Mouse (Mus musculus) thymus, adult 2 months (tissue): ENCODE measurements around the gene Prss45. TPM values are rescaled to one million over a fixed set of nuclear protein-coding genes. Genes with fewer than 3 reads are reported as not detected.
"Not testable (repeated sequence)": the region's sequence is repeated elsewhere in the genome, so short reads cannot be mapped to it uniquely, and the experiment has no call there.

Source experiments
- DNase-seq: peaks from one replicate; pipeline ENCODE4 v3.0.0; 2021
- H3K27ac ChIP-seq: fragments of 200-500 bp; 2 replicates; pipeline ENCODE4 v1.5.1; 2012; ENCODE audit warnings: low read length, control low read depth; ENCODE audit not compliant: control insufficient read depth, insufficient read depth
- H3K27me3 ChIP-seq: fragments of 200-500 bp; 2 replicates; pipeline ENCODE4 v1.6.1; 2012; ENCODE audit warnings: mild to moderate bottlenecking, low read length, moderate library complexity, mixed read lengths; ENCODE audit not compliant: control insufficient read depth, insufficient read depth
- H3K36me3 ChIP-seq: fragments of 200-500 bp; 2 replicates; pipeline ENCODE4 v1.6.1; 2012; ENCODE audit warnings: mild to moderate bottlenecking, low read length, moderate library complexity; ENCODE audit not compliant: control insufficient read depth, insufficient read depth
- H3K4me1 ChIP-seq: fragments of 200-500 bp; replicated peaks from 2 replicates; pipeline ENCODE4 v1.6.1; 2012; ENCODE audit warnings: low read length; ENCODE audit not compliant: control insufficient read depth, insufficient read depth
- H3K4me3 ChIP-seq: fragments of 200-500 bp; 2 replicates; pipeline ENCODE4 v1.5.1; 2012; ENCODE audit warnings: mild to moderate bottlenecking, low read length, control low read depth, moderate library complexity; ENCODE audit not compliant: control insufficient read depth, insufficient read depth
- CTCF ChIP-seq: fragments of 200-500 bp; IDR thresholded peaks from 2 replicates; pipeline ENCODE4 v1.5.1; 2012; ENCODE audit warnings: mild to moderate bottlenecking, control low read depth, low read length, moderate library complexity, borderline replicate concordance; ENCODE audit not compliant: control insufficient read depth, poor library complexity, insufficient read depth; ENCODE audit errors: extremely low read depth
- POLR2A ChIP-seq: fragments of 200-500 bp; IDR thresholded peaks from 2 replicates; pipeline ENCODE4 v1.6.1; 2012; ENCODE audit warnings: mild to moderate bottlenecking, low read length, control low read depth, moderate library complexity; ENCODE audit not compliant: control insufficient read depth, poor library complexity, insufficient read depth; ENCODE audit errors: extremely low read depth
- WGBS: fragments of 180-500 bp; shearing (Covaris S2); methylation state at CpG from one replicate; pipeline ENCODE4 v1.1.7; 2018; 5-methylcytosine and 5-hydroxymethylcytosine counted together
- polyA plus RNA-seq: library from polyadenylated mRNA; depleted of rRNA; stranded (reverse); fragments of >200 nt; gene quantifications from 2 replicates; pipeline ENCODE4 v1.2.3, GENCODE M21; 2012

The Prss45 gene
- polyA plus RNA-seq, 1 experiment: not detected

DNA sequence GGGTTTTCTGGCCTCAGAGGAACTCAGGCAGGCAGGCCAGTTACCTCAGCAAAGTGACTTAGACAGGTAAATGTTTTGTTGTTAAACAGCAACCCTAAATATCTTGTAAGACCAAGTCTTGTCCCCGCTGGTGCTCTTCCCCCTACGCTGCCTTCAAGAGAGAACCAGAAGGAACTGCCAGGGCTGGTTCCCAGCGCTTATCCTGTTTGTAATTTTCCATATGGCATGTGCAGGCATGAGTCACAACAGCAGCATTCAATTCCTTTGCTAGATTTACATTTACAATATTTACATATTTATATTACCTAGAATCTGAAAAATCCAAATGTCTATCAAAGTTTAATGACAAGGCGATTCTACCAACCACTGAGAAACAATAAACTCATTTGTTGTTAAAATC lies 24.3 kb upstream of the Prss45 start:
- WGBS: 98% methylated on average over 4 of the region's 4 CpGs

DNA sequence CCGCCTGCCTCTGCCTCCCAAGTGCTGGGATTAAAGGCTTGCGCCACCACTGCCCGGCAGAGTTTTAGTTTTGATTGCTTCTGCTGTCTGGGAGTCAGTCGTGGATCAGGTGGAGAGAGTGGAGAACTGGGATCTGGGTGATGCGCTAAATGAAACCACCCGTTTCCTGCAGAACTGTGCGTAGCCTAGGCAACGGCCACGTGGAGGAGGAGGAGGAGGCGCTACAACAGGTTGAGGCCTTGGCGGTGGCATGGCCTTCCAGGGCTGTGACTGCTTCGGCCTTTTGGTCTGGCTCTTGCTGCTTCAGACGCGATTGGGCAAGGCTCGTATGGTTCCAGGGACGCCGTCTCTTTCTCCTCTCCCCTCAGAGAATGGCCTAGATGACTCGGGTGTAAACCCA lies 20.6 kb upstream of the Prss45 start, which contains the start of gene Prss44:
Gene Prss44, plus strand, starts transcription at position 206 of the 400 bp plus-strand sequence.
- Histone ChIP-seq H3K4me1 (no peaks in the 10 kb centered on the region; the same call in 1 of the 2 replicates), H3K4me3 (no peak within 1 kb of the TSS), H3K27ac (no peak within 1 kb of the TSS), H3K27me3 (no peaks in the 10 kb centered on the region), H3K36me3 (no peaks in the 10 kb centered on the region)
- TF ChIP-seq CTCF (no peak), POLR2A (no peak)
- 69% methylated on average over 18 of the region's 18 CpGs for WGBS
- no peak for DNase-seq

More for the DNA sequence above, 24.3 kb upstream of the Prss45 start:
- no peak overlapping the region for H3K4me3 ChIP-seq
- no peak for TF ChIP-seq POLR2A
- no peak for TF ChIP-seq CTCF
- H3K27ac ChIP-seq: no peak overlapping the region
- DNase-seq: no peak
- no peaks in the 10 kb centered on the region; the same call in 1 of the 2 replicates for H3K4me1 ChIP-seq
- H3K27me3 ChIP-seq: no peaks in the 10 kb centered on the region
- no peaks in the 10 kb centered on the region for H3K36me3 ChIP-seq

DNA sequence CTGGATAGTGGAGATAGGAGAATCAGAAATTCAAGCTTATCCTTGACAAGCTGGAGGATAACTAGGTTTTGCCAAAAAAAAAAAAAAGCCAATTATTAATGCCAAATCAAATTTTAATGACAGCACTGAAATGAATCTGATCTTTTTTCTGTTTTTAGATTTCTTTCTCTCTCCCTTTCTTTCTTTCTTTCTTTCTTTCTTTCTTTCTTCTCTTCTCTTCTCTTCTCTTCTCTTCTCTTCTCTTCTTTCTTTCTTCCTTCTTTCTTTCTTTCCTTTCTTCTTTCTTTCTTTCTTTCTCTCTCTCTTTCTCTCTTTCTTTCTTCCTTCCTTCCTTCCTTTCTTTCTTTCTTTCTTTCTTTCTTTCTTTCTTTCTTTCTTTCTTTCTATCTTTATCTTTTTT lies 13.8 kb upstream of the Prss45 start:
- not testable (repeated sequence) for H3K27me3 ChIP-seq, H3K4me1 ChIP-seq, DNase-seq, H3K27ac ChIP-seq, H3K36me3 ChIP-seq, H3K4me3 ChIP-seq

DNA sequence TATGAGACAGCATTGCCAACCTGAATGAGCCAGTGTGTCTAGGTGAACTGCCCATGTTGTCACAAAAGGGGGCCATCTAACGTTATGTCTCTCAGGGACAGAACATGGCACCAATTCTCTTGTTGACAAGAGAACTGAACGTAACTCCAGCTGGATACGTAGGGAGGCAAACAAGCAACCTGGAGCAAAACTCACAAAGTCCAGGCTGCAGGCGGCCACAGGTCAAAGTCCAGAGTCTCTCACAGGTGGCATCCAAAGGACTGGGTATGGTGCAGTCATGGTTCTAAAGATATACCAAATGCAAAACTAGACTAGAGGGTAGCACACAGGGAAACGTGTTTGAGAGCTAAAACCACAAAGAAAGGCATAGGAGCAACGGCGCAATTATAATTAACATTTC lies 13.0 kb upstream of the Prss45 start:
- H3K27me3 ChIP-seq: no peaks in the 10 kb centered on the region
- H3K4me1 ChIP-seq: peaks cover 5% of the 10 kb centered on the region
- 90% methylated on average over 7 of the region's 7 CpGs for WGBS
- no peak overlapping the region for H3K27ac ChIP-seq
- TF ChIP-seq POLR2A (no peak), CTCF (no peak)
- no peak overlapping the region for H3K4me3 ChIP-seq
- no peaks in the 10 kb centered on the region for H3K36me3 ChIP-seq
- DNase-seq: no peak

DNA sequence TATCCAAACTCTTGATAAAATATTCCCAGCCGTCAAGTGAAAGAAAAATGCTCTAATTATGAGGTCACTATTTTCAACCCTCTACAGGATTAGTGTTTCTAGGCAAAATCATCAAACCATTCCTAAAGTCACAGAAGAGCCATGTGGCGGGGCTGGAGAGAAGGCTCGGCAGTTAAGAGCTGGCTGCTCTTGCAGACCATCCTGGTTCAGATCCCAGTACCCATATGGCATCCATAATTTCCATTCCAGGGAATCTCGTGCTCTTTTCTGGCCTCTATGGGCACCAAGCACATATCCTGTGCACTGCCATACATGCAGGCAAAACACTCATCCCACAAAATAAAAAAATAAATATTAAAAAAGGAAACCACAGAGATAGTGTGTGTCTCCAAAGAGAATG lies 9.0 kb upstream of the Prss45 start:
- Histone ChIP-seq H3K4me1 (peaks cover 7% of the 10 kb centered on the region), H3K27me3 (no peaks in the 10 kb centered on the region), H3K36me3 (no peaks in the 10 kb centered on the region), H3K4me3 (no peak overlapping the region), H3K27ac (no peak overlapping the region)
- TF ChIP-seq POLR2A: no peak
- no peak for TF ChIP-seq CTCF
- 61% methylated on average over 4 of the region's 4 CpGs for WGBS
- DNase-seq: no peak

DNA sequence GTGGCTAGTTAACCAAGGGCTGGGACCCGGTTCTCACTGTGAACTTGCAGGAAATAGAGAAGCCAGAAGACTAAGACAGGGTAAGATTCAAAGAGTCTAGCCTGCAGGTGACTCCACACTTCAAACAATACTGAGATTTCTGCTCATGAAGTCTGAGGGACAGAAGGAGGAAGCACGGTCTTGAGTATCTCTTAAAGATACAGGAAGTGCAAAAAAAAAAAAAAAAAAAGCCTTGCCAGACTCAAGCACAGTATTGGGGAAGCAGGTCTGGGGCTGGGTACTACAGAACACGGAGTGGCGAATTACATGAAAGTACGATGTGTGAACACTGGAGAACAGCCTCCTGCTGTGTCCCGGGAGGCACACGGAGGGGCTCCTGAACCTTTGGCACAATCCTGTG lies 8.6 kb upstream of the Prss45 start:
- Histone ChIP-seq H3K27me3 (no peaks in the 10 kb centered on the region), H3K4me1 (peaks cover 7% of the 10 kb centered on the region), H3K4me3 (no peak overlapping the region), H3K36me3 (no peaks in the 10 kb centered on the region), H3K27ac (no peak overlapping the region)
- 9% methylated on average over 7 of the region's 7 CpGs for WGBS
- TF ChIP-seq POLR2A: no peak
- no peak for TF ChIP-seq CTCF
- peak; percentile 14 for DNase-seq

DNA sequence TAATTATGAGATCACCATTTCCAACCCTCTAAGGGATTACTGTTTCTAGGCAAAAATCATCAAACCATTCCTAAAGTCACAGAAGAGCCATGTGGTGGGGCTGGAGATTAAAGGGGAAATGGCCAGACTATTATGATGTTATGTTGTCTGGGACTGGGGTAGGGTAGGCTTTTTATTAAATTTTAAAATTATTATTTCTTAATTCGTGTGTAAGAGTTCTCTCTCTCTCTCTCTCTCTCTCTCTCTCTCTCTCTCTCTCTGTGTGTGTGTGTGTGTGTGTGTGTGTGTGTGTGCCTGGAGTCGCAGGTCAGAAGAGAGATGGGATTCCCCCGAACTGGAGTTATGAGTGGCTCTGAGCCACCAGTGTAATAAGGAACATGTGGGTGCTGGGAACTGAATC lies 8.0 kb upstream of the Prss45 start, which contains the start of gene Prss43:
Gene Prss43, plus strand, starts transcription at position 301 of the 400 bp plus-strand sequence.
- H3K36me3 ChIP-seq: no peaks in the 10 kb centered on the region
- H3K27ac ChIP-seq: no peak within 1 kb of the TSS
- H3K4me3 ChIP-seq: no peak within 1 kb of the TSS
- DNase-seq: no peak
- TF ChIP-seq POLR2A: no peak
- TF ChIP-seq CTCF: no peak
- peaks cover 7% of the 10 kb centered on the region for H3K4me1 ChIP-seq
- 71% methylated on average over 3 of the region's 3 CpGs for WGBS
- H3K27me3 ChIP-seq: no peaks in the 10 kb centered on the region
